Mouse (Mus musculus): ENCODE data around the gene Cbr2.

- no peak for TF ChIP-seq POLR2A (IDR thresholded peaks at IDR 0.05; ENCODE audit: low read depth, low read length)
- TF ChIP-seq CTCF (IDR thresholded peaks at IDR 0.05; ENCODE audit: extremely low read depth, insufficient read depth, insufficient read length, insufficient replicate concordance): no peak
Observed at GRCm38 (mm10) chr11:120730331-120730870, 1.5 kb downstream of the Cbr2 start.
